Mouse (Mus musculus) left cerebral cortex, postnatal 10 days (tissue): ENCODE measurements at regions not wholly inside any gene's neighbourhood (a gene's known extent, or its start where the extent isn't known, plus 50 kb on each side); places are given as distances from the start of the nearest gene placed in this dataset.
"Not testable (repeated sequence)": the region's sequence is repeated elsewhere in the genome, so short reads cannot be mapped to it uniquely, and the experiment has no call there.

ENCODE experiments used
- DNase-seq, 2 experiments: peaks; one replicate each; pipeline ENCODE4 v3.0.0; 2021 to 2022; ENCODE audit warnings: low spot score in 2 of 2, mixed read lengths in 1 of 2; ENCODE audit errors: extremely low spot score in 1 of 2
- intact Hi-C: fragments of 180-260 bp; cut with DNase I; formaldehyde crosslinking; loops from one replicate; pipeline ENCODE4 v1.15.1; 2025

- DNase-seq, intact Hi-C loops: not testable (repeated sequence)
Measured at GRCm38 (mm10) chr14:19217916-19218315, 200.8 kb downstream of the Gm21738 start.

DNA sequence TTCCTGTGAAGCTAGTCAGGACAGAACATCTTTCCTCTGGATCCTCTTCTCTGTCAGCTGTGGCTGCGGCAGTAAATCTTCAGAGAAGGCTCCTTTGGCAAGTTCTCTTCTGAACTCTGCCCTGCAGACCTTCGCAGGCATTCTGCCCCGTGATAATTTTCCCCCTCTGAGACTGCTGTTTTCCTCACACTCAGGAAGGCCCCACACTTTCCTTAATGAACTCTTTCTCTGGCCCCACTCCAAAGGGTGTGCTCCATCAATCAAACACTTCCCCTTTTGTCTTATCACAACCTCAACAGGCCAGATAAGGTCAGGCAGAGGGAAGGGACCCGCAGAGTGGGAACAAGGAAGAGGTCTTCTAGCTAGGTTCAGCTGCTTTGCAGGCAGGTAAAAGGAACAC is 210.2 kb downstream of the Gm21738 start:
- DNase-seq, result no peak
- intact Hi-C loops, result loop anchor here (10.0 kb wide), 1 partner anchor 214 kb away; no protein-coding TSS in a partner anchor

- DNase-seq, intact Hi-C loops: not testable (repeated sequence)
Measured at GRCm38 (mm10) chr14:19180203-19180602, 238.5 kb downstream of the Gm21738 start.

GRCm38 (mm10) chr14:19178060-19178459 is 240.7 kb downstream of the Gm21738 start:
- DNase-seq, intact Hi-C loops: not testable (repeated sequence)

- intact Hi-C loops, result no loop called here
- DNase-seq, result no peak
Measured at GRCm38 (mm10) chr14:19175288-19175687, 243.4 kb downstream of the Gm21738 start.

- intact Hi-C loops, DNase-seq: not testable (repeated sequence)
Measured at GRCm38 (mm10) chr14:19170300-19171022, 248.3 kb downstream of the Gm21738 start.

DNA sequence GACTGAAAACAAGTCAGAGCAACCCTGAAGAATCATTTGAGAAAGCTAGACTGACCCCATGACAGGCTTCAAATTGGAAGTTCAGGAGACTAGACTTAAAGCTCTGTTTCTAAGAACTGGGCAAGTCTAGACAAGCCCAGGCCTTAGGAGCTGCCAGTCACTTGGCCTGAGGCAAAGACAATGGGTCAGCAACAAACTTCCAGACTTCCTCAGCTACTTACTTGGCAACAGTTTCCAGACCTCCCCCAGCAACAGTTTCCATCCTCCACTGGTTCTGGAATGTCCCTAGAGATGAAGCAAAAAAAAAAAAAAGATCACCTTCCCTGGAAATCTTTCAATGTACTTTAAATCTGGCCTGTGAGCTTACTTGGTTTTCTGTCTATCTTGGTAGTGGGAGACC is 251.9 kb downstream of the Gm21738 start:
- DNase-seq, result no peak
- intact Hi-C loops, result no loop called here

- intact Hi-C loops, DNase-seq: not testable (repeated sequence)
Measured at GRCm38 (mm10) chr14:19139875-19140274, 245.8 kb upstream of the Ube2e2 start.

GRCm38 (mm10) chr14:19131532-19131931 is 237.5 kb upstream of the Ube2e2 start:
- no peak for DNase-seq
- intact Hi-C loops, result no loop called here
